Mouse (Mus musculus) liver (tissue): Measurements from ENCODE around the gene Icos.

Experiments used
- DNase-seq: peaks from one replicate; pipeline ENCODE4 v3.0.0-alpha.2; 2020; ENCODE audit warnings: mixed read lengths

Icos gene

DNA sequence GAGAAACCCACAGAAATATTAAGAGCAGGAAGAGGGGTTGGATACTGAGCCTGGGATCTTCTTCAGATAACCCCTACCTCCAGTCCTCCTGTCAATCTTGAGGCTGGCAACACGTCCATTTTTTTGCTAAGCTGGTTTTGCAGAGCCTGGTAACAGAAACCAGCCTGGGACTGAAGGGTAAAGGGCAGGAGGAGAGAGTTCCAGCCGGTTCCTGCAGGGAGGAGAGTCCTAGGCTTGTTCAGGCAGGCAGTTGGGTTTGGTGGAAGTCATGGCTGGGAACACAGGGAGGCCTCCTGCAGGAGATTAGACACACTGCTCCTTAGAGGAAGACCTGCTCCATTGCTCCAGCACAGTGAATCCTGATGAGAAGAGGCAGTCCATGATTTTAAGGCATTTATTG lies 10.2 kb upstream of the Icos start:
- no peak for DNase-seq

DNA sequence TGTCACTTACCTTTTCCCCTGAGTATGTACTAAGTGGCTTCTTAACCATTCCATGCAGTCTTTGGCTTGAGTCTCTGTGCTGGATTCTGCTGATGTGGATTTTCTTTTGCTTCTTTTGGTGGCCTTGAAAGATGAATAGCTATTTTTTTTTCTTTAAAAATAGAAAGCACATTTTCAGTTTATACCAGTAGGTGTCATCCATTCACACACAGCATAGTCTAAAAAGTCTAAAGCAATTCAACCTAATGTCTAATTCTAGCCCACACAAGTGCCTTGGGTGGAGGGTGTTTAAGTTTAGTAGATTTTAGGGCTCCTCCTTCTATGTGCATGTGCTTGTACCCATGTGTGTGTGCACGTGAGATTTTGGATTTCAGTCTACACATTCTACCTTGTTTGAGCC lies 6.9 kb upstream of the Icos start:
- no peak for DNase-seq

DNA sequence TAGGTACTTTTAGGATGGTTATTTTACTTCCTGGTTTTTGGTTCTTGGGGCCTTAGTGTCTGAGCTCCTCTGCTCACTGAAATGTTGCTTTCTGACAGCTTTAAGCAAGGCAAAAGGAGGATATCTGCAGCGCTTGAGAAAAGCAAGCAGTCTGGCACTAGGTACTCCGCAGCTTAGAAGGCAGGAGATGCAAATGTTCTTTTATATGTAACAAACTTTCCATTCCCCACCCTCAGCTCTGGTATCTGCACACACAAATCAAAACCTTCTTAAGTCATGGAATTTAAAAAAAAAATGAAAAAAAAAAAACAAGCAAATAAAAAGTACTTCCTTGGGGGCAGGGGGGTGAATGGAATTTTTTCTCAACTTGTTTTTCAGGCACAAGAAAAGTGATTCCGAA lies 3.5 kb upstream of the Icos start:
- no peak for DNase-seq

DNA sequence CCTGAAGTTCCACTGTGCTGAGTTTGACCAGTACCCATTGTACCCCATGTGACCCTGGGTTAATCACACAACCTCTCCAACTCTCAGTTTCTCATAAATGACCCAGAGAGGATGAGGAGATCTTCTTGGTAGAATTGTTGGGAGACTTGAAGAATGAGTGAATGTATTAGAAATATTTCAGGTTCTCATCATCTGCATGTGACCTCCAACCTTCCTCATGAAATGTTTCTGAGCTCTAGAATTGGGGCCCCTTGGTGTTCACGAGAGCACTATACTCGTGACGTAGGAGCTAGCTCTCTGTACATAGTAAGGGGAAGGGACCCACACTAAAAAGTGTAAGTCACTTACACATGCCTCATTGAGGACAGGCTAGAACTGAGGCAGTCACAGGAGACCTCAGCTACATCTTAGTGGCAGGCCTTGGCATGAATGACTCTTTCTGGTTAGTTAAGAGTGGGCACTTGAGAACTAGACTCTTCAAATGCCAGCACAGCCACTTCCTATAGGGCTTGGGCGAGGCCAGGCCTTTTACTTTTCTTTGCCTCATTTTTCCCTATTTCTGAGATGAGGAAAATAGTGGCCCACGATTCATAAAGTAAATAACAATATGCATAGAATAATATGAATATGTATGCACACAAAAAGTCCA lies 2.0 kb upstream of the Icos start:
- DNase-seq: no peak

DNA sequence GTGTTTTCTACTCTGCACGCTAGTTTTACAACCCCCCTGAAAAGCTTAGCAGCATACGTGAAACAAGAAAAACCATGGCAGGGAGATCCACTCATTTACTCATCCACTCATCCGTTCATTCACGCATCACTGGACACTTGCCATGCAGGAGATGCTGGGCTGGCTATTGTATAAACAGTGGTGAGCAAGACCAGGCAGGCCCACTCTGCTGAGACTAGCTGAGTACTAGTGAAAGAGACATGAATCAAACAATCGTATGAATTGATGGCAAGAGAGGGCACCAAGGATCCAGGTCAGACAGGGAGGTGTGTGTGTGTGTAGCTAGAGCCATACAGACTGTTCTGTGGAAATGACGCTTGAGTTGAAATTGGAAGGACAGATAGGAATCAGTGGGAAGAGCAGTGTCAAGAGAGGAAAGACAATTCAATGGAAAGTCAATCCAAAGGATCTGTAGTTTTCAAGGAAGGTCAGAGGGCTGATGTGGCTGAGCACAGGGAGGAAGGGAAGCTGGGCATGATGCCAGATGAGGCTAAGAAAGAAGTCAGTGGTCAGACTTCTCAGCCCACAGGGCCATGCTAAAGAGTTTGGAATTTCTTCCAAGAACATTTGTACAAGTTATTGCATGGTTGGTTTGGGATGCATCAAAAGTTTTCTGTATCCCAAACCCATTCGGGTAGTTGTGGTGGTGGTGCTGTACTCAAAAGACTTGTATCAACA lies 1.6 kb downstream of the Icos start:
- DNase-seq: no peak

DNA sequence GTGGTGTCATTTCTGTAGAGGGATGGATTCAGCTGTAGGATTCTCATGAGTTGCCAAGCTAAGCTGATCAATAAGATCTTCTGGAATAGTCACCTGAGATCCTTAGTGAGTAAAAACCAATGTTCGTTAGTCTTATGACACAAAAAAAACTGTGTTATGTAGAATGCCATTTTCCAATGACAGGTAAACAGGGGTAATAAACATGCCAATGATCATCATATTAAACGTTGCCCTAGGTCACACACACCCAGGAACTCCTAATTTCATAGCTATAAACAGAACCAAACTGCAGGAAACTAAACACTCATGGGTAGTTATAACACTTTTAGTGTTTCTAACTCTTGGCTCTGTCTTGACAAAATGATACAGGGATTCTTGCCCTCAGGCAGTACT lies 2.1 kb downstream of the Icos start:
- no peak for DNase-seq

DNA sequence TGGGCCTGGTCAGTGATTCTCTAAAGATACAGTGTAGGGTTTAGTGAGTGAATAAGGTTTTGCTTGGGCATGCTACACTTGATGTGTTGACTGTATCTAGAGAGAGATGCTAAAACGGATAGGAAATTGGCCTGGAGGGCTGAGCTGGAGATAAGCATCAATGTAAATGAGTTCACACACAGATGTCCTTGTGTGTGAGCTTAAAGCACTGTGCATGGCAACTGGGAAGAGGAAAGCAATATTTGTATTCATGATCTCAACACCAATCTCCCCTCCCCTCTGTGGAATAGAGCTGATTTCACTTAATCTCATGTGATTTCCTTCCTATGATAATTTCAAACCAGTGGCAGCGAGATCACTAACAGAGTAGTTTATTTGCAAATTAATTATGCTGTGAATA lies 7.3 kb downstream of the Icos start:
- no peak for DNase-seq

DNA sequence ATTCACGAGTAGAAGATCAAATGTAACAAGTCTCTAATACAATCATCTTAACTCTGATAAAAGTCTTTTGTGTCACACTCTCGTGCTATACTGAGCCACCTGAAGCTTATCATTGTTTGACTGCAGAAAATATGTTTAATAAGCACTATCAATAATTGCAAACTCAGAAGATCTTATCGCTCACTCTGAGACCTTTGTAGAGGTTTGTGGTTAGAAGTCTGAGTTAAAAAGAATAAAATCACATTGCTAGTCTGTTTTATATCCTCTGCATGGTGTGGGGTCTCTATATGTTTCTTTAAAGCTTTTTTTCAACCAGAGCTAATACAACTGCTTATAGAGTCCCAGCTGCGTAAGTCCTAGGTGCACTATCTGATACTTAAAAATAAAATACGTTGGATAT lies 8.4 kb downstream of the Icos start:
- no peak for DNase-seq

DNA sequence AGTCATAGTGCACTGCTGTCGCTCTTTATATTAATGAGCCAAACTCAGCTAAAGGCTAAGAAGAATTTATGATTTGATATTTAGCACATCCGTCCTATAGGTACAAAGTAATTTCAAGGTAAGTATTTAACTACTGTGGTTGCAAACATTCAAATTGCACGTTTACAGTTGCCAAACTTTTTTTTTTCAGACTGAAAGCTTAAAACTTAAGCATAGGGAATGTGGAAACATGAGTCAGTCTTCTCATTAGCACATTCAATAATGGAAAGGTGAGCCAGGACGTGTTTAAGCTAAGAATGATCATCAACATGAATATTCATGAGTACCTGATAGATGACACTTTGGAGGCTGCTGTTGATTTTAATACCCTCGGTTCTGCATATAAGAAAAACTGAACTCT lies 11.4 kb downstream of the Icos start:
- no peak for DNase-seq

DNA sequence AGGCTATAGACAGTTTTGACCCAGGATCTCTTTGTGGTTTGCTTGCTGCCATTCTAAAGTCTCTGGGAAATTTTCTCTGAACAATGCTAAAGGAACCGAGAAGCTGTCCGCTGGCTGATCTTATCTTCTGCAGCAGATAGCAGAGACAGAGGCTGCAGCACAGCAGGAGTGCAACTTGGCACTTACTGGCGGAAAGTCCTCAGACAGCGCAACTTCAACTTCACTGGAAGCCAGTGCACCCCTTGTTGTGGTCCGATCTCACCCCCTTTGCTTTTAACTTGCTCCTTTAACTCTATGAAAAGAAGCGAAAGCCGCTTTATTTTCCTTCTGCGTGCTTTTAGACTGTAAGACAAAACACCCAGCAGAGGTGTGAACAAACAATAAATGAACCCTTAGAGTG lies 12.6 kb downstream of the Icos start:
- no peak for DNase-seq

DNA sequence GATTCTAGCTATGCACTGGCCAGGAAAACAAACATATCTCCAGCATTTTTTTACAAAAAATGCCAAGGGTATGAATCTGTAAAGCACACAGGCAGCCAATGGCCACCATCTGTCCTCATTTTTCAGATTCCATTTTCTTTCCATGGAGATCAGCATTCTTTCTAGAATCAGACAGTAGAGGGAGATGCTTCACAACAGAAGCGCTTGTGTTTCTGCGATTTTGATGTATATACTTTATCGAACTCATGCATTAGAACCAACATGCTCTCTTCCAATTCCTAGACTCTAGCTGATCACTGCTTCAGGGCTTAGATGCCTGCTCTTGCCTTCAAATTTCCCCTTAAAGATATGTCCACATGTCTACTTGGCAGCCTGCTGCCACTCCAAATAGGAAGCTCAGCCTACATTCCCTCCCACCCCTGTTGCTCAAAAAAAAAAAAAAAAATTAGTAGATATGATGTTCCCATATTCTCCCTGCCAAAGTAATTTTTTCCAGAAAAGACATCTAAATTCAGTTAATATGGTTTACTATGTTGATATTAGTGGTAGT lies 20.4 kb downstream of the Icos start:
- no peak for DNase-seq

DNA sequence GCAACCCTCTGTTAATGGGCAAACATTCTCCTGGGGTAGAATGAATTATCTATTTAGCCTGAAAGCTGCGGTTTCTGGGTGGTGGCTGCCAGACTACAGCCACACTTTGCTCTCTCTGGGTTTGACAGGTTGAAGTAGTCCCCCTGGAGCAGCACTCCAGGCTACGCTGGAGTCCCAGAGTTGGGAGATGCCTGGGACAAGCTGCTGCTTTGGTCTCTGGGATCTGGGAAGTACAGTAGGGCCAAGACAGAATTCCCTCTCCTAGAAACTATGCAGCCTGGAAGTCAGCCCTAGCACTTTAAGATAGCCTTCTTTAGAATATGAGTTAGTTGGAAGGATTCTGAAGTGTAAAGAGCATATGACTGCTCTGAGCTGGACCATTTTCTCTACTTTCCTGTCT lies 21.0 kb downstream of the Icos start:
- DNase-seq: no peak

DNA sequence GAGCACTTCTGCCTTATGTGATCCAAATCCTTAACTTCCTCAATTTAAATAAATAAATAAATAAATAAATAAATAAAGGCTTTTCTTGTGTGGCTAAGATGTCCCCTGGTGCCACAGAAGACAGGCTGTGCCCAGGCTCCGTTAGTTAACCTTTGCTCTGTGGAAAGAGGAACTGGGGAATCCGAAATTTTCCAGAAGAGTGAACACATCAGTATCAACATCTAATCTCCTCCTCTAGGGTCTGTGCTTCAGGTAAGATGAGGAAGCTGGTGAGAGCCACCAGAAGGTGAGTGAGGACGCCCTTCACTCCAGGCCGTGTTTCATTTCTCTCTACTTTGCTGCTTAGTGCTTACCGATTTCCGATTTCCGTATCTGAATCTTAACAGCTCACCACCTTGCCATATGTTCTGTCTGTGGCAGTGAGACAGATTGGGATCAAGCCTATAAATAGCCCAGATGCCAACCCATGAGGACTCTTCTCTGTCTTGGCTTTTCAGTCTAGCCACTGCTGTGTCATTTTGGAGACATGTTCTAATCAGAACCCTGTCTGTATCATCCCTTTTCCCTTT lies 24.1 kb downstream of the Icos start:
- DNase-seq: no peak

DNA sequence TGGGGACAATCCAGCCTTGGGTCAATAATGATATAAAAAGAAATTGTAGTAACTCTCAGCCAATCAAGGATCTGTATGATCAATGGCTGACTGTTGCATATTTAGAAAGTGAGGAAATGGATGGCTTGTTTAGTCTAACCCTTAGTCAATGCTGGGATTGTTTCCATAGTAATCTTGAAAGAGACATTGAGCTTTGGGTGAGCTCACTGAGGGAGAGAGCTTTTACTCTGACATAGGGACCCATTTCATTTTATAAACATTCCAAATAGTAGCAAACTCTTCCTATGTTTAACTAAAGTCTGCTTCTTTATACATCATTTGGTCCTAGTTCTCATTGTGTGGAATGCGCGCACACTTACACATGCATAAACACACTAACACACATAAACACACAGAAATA lies 28.5 kb downstream of the Icos start:
- no peak for DNase-seq

DNA sequence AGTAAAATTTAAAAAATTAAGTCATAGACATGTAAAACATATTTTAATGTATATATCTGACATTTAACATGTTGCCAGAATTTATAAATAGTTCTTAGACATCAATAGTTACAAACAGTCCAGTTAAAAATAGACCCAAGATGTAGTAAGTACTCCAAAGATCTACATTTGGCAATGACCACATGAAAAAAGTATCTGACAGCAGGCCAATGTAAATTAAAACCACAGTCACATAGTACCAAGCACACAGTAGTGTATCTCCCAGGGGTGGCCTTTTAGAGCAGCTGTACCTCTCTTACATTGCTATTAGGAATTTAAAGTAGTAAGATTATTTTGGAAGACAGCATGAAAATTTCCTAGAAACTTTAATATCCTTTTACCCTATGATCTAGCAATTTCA lies 29.8 kb downstream of the Icos start:
- DNase-seq: no peak

DNA sequence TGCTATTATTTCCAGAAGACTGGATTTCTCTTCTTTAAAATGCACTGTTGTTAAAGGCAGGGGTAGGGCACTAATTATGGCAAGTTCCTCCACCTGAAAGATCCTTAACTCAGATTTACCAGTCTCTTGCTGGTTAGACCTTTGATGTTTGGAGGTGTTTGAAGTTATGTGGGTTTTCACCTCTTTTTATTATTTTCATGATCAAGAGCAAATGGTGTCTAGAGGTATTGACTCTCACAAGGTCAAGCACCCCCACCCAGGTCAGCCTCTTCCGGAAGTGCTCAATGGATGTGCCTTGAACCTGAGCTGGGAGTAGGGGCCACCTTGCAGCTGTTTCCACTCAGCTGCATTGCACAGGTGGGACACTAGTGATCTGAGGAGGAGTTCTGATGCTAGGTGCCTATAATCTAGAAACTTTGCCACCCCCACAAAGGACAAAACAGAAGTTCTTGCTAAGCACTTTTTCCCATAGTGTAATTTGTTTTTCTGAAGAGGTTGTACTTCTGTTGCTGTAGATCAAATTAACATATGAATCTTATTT lies 38.9 kb downstream of the Icos start:
- DNase-seq: no peak

DNA sequence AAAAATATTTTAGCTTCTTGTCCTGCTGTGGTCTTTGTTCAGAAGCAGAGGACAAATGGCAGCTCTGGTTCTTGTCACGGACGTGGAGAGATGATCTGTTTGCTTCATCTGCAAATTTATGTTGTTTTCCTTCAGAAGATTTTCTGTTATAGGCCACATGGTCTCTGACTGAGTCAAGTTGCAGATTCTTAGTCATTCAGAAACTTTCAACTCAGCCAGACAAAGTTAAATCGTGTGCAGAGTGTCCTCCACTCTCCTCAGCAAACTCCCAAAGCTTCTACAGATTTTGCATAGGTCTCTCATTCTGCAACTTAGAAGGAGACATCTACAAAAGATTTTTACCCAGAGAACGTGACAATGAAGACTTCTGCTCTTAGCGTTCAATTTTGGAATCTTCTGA lies 49.0 kb downstream of the Icos start:
- no peak for DNase-seq

DNA sequence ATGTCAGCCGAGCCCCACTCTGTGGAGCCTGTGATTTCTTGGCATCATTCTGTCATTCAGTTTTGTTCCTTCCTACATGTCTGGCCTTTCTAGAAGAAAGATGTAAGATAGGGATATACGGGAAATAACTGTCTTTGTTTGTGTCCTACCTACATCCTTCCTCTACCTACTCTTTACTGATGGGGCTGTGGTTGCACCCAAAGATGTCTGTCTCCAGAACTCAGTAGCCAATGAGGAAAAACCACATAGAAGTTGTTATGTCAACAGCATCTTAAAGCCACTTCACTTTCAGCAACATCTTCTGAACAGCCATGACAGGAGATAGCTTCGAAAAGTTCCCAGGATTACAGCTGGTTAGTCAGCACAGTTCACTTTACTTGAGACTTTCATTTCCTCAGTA lies 49.8 kb downstream of the Icos start:
- no peak for DNase-seq

DNA sequence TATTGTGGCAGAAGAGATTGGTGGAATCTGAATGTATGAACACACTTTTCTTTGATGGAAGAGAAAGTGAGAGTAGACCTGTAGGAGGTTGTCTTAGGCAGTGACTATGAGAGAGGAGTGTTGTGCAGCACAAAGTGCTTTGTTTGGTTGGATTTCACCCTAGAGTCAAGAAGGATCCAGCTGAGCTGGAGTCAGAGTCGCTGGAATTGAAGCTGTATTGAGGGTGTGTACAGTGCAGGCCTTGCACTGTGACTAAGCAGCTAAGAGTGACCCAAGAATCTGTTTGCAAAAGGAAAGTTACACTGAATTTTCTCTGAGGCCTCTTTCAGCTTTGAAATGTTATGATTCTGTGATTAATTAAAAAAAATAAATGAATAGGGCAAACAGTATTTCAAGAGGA lies 52.2 kb downstream of the Icos start:
- no peak for DNase-seq

DNA sequence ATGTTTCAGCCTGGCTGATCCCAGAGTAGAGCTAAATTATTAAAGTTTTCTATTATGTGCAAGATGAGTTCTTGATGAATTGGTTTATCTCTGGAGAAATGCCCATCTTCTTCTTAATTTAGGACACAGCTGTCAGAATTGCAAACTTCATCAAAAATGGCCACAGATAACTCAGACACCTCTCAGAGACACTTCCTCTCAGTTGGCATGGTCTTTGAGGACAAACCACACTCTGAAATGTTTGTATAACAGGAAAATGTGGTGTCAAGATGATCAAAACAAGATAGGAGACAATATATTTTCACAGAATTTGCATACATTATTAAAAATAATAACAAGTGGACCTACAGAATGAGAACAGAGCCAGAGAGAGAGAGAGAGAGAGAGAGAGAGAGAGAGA lies 52.8 kb downstream of the Icos start:
- no peak for DNase-seq

DNA sequence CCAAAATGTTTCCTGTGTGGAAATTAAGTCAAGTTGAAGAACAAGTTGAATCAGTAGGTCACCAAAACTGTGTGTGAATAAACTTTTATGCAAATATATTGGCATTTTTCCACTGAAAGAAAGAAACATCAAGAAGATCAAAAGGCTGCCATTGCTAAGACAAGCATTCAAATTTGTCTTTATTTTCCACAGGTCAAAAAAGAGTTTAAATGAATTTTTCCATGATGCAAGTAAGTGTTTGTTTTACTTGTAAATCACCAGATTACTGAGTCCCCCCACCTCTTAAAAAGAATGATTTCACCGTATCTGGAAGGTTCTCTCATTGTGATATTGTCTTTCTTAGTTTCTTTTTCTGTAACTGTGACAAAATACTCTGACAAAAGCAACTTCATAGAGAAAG lies 57.5 kb downstream of the Icos start:
- DNase-seq: no peak

DNA sequence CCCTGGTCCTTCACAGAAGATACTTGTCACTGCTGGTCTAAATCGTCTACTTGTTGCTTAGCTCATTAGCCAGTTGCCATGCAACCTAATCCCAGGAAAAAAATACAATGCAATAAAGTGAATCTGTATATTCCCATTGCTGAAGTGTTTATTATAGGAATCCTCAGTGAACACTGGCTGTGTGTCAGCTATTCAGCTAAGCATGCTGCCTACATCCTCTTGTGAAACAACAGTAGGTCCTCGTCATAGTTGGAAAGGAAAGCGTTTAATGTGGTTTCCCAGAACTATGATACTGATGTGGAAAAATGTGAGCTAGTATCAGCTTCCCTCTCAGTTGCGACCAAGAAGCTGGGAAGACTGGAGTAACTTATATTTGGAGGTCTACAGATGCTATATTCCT lies 60.5 kb downstream of the Icos start:
- no peak for DNase-seq

DNA sequence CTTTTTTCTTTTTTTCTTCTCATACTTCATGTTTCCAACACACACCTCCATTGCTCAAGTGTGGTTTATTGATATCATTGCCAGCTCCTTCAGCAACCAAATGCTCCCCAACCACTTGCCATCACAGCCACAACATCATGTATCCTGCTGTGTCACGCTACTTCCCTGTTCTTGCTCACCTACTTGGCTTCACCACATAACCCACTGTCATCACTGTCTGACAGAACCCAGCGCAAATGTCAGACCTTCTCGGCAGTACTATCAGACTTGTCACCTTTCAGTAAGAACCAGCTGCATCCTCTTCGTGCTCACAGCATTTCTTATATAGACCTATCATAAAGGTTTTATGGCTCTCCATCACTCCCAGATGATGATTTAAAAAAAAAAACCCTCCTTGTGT lies 61.6 kb downstream of the Icos start:
- no peak for DNase-seq

DNA sequence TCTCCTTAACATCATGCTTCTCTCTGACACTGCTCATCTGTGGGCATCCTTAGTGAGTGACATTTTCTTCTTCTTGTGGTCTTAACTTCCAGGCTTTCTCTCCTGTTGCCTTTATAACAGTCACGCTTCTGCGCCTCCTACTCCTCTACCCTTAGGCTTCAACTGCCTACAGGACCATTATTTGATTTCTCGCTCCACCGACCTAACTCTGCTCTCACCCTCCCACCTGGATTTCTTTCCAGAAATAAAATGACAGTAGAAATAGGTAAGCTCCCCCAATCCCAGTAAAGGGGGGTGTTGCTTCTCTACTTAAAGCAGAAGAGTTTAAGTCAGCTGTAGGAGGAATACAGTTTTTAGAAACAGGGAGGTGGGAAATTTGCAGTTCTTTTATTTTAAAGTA lies 62.7 kb downstream of the Icos start:
- no peak for DNase-seq
